Mouse (Mus musculus): Measurements from ENCODE around the gene Slc22a2.

DNA sequence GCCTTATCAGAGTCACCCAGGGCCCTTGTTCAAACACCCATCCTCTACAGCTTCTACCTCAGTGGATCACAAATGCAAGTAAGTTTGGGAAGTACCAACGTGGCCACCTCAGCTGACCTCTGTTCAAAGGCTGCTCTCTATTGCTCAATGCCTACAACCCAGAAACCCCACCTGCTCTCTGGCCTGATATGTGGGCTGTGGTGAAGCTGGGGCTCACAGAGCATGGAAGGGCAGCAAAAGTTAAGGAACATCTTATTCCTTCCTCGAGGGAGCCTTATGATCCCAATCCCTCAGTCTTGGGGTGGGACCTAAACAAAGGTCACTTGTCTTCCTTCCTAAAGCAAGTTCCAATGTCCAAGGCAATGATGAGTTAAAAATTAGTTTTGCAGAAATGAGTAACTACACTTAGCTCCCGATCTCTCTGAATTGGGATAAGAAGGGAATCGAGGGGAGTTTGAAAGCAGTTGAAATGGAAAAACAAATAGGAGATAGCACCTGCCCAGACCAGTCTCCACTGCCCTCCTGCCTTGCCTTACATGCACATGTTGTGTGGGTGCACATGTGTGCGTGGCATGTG is 87.2 kb downstream of the Slc22a2 start:
- no peak for TF ChIP-seq CTCF (conservative IDR thresholded peaks at IDR 0.05; ENCODE audit: insufficient read depth, insufficient read length, low read depth, low read length)
- peak; percentile 13 for TF ChIP-seq POLR2A (IDR thresholded peaks at IDR 0.05; ENCODE audit: low read depth, low read length)

Data from kidney, adult 2 months (tissue).